Mouse (Mus musculus) B cell, adult 67 days (primary cell): Measurements from ENCODE around the gene Gm4553. TPM values are rescaled to one million over a fixed set of nuclear protein-coding genes. Genes with fewer than 3 reads are reported as not detected.

ENCODE experiments used
- total RNA-seq, 2 experiments: library from RNA; stranded (reverse); gene quantifications; 4 replicates each; pipeline ENCODE4 v1.2.4; 2023

Gm4553 gene
- total RNA-seq, result not detected

DNA sequence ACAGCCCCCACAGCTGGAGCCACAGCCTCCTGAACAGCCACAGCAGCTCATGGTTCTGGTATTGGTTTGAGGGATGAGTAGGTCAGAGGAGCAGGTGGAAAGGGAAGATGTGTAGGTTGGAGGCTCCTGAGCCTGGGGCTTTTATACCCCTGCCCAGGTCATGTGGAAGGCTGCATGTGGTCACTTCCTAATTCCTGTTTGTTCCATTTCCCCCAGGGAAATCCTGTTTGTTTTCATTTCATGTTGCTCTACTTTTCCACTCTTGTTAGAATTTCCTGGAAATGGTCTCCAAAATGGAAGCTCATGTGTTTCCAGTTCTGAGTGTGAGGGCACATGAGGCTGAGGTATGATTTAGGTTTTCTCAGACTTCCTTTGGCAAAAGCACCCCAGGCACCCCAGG is at the start of gene Gm4553:
Gene Gm4553, minus strand, starts transcription at position 101 of the 400 bp plus-strand sequence.

DNA sequence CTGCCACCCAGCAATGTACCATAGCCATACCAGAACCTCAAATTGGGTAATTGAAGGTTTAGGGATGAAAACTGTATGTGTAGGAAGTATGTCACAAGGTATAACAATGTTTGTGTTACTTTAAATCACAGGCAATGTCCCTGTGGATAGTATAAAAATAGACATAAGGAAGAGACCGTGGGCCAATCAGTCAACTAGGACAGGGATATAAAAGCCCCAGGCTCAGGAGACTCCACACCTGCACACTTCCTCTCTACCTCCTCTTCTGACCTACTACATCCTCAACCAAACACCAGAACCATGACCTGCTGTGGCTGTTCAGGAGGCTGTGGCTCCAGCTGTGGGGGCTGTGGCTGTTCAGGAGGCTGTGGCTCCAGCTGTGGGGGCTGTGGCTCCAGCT is 46.0 kb upstream of the Gm4553 start, which contains the start of gene Gm7579:
Gene Gm7579, plus strand, starts transcription at position 301 of the 400 bp plus-strand sequence.

DNA sequence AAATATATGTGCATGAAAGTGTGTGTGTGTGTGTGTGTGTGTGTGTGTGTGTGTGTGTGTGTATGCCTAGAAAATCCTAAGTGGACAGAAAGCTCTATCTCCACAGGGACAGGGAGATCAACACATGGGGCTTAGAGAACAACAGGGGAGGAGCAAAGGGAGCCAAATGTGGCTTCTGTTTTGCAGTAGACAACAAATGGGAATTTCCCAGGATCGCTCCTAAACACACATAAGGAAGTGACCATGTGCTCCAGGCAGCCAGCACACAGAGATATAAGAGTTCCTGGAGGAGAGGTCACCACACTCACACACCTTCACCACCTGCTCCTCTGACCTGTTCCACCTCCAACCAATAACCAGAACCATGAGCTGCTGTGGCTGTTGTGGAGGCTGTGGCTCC is 35.5 kb upstream of the Gm4553 start, which contains the start of gene Krtap5-3:
Gene Krtap5-3, plus strand, starts transcription at position 301 of the 400 bp plus-strand sequence.

DNA sequence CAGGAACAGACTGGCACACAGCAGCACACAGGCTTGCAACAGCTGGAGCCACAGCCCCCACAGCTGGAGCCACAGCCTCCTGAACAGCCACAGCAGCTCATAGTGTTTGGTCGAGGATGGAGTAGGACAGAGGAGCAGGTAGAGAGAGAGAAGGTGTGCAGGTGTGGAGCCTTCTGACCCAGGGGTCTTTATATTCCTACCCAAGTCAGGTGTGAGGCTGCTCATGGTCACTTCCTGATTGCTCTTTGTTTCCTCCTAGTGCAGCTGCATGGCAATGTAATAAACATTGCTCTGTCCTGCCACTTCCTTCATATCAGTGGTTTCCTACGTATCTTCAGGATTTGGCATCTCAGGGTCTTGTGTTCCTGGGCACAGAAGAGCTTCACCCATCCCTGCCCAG is 24.8 kb upstream of the Gm4553 start, which contains the start of gene Gm10153:
Gene Gm10153, minus strand, starts transcription at position 101 of the 400 bp plus-strand sequence.

DNA sequence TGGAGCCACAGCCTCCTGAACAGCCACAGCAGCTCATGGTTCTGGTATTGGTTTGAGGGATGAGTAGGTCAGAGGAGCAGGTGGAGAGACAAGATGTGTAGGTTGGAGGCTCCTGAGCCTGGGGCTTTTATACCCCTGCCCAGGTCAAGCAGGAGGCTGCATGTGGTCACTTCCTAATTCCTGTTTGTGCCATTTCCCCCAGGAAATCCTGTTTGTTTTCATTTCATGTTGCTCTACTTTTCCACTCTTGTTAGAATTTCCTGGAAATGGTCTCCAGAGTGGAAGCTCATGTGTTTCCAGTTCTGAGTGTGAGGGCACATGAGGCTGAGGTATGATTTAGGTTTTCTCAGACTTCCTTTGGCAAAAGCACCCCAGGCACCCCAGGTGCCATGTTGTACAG is 10.4 kb upstream of the Gm4553 start, which contains the start of gene Krtap5-2:
Gene Krtap5-2, minus strand, starts transcription at position 101 of the 400 bp plus-strand sequence.

DNA sequence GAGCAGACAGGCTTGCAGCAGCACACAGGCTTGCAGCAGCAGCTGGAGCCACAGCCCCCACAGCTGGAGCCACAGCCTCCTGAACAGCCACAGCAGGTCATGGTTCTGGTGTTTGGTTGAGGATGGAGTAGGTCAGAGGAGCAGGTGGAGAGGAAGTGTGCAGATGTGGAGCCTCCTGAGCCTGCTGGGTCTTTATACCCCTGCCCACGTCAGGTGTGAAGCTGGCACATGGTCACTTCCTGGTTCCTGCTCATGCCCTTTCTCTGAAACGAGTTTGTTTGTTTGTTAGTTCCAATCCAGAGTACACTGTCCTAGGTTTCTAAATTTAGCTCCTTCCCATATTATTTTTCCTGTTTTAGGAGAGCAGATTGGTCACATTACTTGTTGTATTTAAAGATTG is 8.5 kb downstream of the Gm4553 start, which contains the start of gene Gm29735:
Gene Gm29735, minus strand, starts transcription at position 101 of the 400 bp plus-strand sequence.

DNA sequence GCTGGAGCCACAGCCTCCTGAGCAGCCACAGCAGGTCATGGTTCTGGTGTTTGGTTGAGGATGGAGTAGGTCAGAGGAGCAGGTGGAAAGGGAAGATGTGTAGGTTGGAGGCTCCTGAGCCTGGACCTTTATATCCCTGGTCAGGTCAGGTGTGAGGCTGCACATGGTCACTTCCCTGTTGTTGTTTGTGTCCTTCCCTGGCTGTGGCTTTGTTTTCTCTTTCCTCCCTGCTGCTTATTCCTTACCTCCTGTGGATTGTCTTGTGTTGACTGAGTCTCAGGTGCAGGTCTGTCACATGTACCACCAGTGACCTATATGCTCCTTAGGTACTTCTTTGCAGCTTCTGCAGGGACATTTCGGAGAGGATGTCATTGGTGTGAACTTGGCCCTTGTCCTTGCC is 21.0 kb downstream of the Gm4553 start, which contains the start of gene Gm45337:
Gene Gm45337, minus strand, starts transcription at position 101 of the 400 bp plus-strand sequence.

DNA sequence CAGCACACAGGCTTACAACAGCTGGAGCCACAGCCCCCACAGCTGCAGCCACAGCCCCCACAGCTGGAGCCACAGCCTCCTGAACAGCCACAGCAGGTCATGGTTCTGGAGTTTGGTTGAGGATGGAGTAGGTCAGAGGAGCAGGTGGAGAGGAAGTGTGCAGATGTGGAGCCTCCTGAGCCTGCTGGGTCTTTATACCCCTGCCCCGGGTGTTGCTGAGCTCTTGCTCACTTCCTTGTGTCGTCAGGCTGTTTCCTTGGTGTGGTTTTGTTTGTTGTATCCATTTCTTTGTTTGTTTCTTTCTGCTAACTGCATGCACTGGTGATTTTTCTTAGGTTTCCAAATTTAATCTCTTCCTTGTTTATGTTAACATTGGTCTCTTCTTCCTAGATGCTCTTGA is 29.6 kb downstream of the Gm4553 start, which contains the start of gene Gm39115:
Gene Gm39115, minus strand, starts transcription at position 101 of the 400 bp plus-strand sequence.

DNA sequence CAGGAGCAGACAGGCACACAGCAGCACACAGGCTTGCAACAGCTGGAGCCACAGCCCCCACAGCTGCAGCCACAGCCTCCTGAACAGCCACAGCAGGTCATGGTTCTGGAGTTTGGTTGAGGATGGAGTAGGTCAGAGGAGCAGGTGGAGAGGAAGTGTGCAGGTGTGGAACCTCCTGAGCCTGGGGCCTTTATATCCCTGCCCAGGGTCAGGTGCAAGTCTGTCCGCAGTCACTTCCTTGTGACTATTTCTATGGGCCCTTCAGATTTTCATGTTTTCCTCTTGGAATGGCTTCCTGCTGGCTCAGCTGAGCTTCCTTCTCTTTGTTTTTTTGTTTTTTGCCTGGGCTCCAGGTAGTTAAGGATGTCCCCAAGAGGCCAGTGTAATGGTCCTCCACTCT is 44.9 kb downstream of the Gm4553 start, which contains the start of gene Gm45618:
Gene Gm45618, minus strand, starts transcription at position 101 of the 400 bp plus-strand sequence.

Other genes starting within 250 kb of the Gm4553 start
- 10 to 100 TPM; 58.6 to 69.0 TPM for gene Tollip, start 247.2 kb downstream of the Gm4553 start, total RNA-seq
- not detected for gene Brsk2, start 216.0 kb downstream of the Gm4553 start, total RNA-seq
- 10 to 100 TPM; 38.2 to 38.6 TPM for gene Mob2, start 104.7 kb downstream of the Gm4553 start, total RNA-seq
- 1 to 10 TPM in 1 of 2 experiments, under 1 TPM in 1; 0.86 to 1.3 TPM for gene Dusp8, start 69.9 kb downstream of the Gm4553 start, total RNA-seq
- not detected for gene Gm45618, start 45.0 kb downstream of the Gm4553 start, total RNA-seq
- not detected for gene Gm39115, start 29.7 kb downstream of the Gm4553 start, total RNA-seq
- not detected for gene Gm45337, start 21.1 kb downstream of the Gm4553 start, total RNA-seq
- gene Gm29735, start 8.6 kb downstream of the Gm4553 start, total RNA-seq, result not detected
- gene Krtap5-2, start 10.3 kb upstream of the Gm4553 start, total RNA-seq, result not detected
- gene Gm10153, start 24.6 kb upstream of the Gm4553 start, total RNA-seq, result not detected
- not detected for gene Krtap5-3, start 35.6 kb upstream of the Gm4553 start, total RNA-seq
- not detected for gene Gm7579, start 46.1 kb upstream of the Gm4553 start, total RNA-seq
- not detected for gene Krtap5-5, start 64.2 kb upstream of the Gm4553 start, total RNA-seq
- gene Gm40460, start 75.3 kb upstream of the Gm4553 start, total RNA-seq, result not detected
- gene Gm2431, start 92.6 kb upstream of the Gm4553 start, total RNA-seq, result not detected
- not detected for gene Gm4559, start 108.6 kb upstream of the Gm4553 start, total RNA-seq
- not detected for gene Krtap5-1, start 131.4 kb upstream of the Gm4553 start, total RNA-seq
- not detected for gene Krtap5-4, start 137.8 kb upstream of the Gm4553 start, total RNA-seq
- gene Ifitm10, start 208.0 kb upstream of the Gm4553 start, total RNA-seq, result under 1 TPM in 1 of 2 experiments, not detected in 1; 0.70 TPM
- gene Gm49369, start 216.9 kb upstream of the Gm4553 start, total RNA-seq, result 1 to 10 TPM in 1 of 2 experiments, not detected in 1; 4.8 TPM
- gene Ctsd, start 222.3 kb upstream of the Gm4553 start, total RNA-seq, result 10 to 100 TPM; 61.8 to 67.8 TPM